Mouse (Mus musculus) G1E (cell line): ENCODE results near the gene Dhx38. TPM values are rescaled to one million over a fixed set of nuclear protein-coding genes. Genes with fewer than 3 reads are reported as not detected.

Experiments
- ATAC-seq: 2 replicates; pipeline ENCODE4 v1.8.0; 2016; ENCODE audit warnings: mild to moderate bottlenecking; ENCODE audit not compliant: insufficient number of reproducible peaks, poor library complexity, low FRiP score, severe bottlenecking; ENCODE audit errors: extremely low read depth
- DNase-seq: peaks from one replicate; pipeline ENCODE4 v3.0.0; 2012; ENCODE audit warnings: low spot score
- H3K27me3 ChIP-seq: 2 replicates; pipeline ENCODE4 v1.6.1; 2012; ENCODE audit warnings: mild to moderate bottlenecking, low read length, inconsistent platforms; ENCODE audit not compliant: insufficient read depth
- H3K36me3 ChIP-seq: replicated peaks from 2 replicates; pipeline ENCODE3; 2012; ENCODE audit warnings: mild to moderate bottlenecking, inconsistent platforms
- H3K4me1 ChIP-seq: 2 replicates; pipeline ENCODE4 v1.6.1; 2012; ENCODE audit warnings: low read depth, low read length, inconsistent platforms, mixed read lengths; ENCODE audit not compliant: insufficient read depth
- H3K4me3 ChIP-seq: 2 replicates; pipeline ENCODE4 v1.5.1; 2012; ENCODE audit warnings: low read depth, mild to moderate bottlenecking, inconsistent platforms, low read length, moderate library complexity, mixed read lengths
- H3K9me3 ChIP-seq: replicated peaks from 2 replicates; pipeline ENCODE4 v1.6.1; 2012; ENCODE audit warnings: inconsistent platforms
- CTCF ChIP-seq: IDR thresholded peaks from 2 replicates; pipeline ENCODE4 v1.5.1; 2012; ENCODE audit warnings: low read depth, low read length, inconsistent platforms, mixed read lengths
- GATA1 ChIP-seq: IDR thresholded peaks from 2 replicates; pipeline ENCODE4 v1.6.1; 2012; ENCODE audit warnings: borderline replicate concordance, low read length, inconsistent platforms, mixed read lengths
- GATA2 ChIP-seq: IDR thresholded peaks from 2 replicates; pipeline ENCODE4 v1.6.1; 2012; ENCODE audit warnings: low read depth, low read length, inconsistent platforms, borderline replicate concordance
- POLR2AphosphoS5 ChIP-seq: IDR thresholded peaks from 2 replicates; pipeline ENCODE4 v1.6.1; 2012; ENCODE audit warnings: low read depth, low read length, inconsistent platforms; ENCODE audit not compliant: insufficient replicate concordance
- TAL1 ChIP-seq: conservative IDR thresholded peaks from 2 replicates; pipeline ENCODE4 v1.6.1; 2012; ENCODE audit warnings: low read depth, low read length, inconsistent platforms, mixed read lengths
- polyA plus RNA-seq: library from polyadenylated mRNA; stranded (reverse); fragments of >175 nt; gene quantifications from 2 replicates; pipeline ENCODE4 v1.2.3, GENCODE M21; 2012
- total RNA-seq, 2 experiments: library from RNA; stranded (forward) in 1 of 2; stranded (reverse) in 1 of 2; fragments of 200-1000 nt in 1 of 2; fragments of >200 nt in 1 of 2; fragmentation: Nextera tagmentation in 1 of 2; gene quantifications; 2 replicates each; pipeline ENCODE4 v1.2.3; 2014 to 2017

The Dhx38 gene
- total and polyA plus RNA-seq, 3 experiments = 22.9 to 37.5 (median 34.1) TPM

- ATAC-seq (no peak), DNase-seq (no peak)
- Histone ChIP-seq H3K36me3 (peaks cover under 1% of the 10 kb centered on the region), H3K27me3 (peaks cover 11% of the 10 kb centered on the region), H3K4me1 (no peaks in the 10 kb centered on the region), H3K9me3 (no peaks in the 10 kb centered on the region), H3K4me3 (no peak overlapping the region)
- TF ChIP-seq POLR2AphosphoS5 = no peak
- TF ChIP-seq CTCF = no peak
- TF ChIP-seq GATA2 = no peak
- TF ChIP-seq GATA1 = no peak
- TF ChIP-seq TAL1 = no peak
These were observed 20.0 kb upstream of the Dhx38 start for GRCm38 (mm10) chr8:109585652-109586051.

- DNase-seq (no peak), ATAC-seq (no peak)
- TF ChIP-seq TAL1 = no peak
- TF ChIP-seq POLR2AphosphoS5 = no peak
- TF ChIP-seq GATA2 = no peak
- no peak for TF ChIP-seq GATA1
- no peak for TF ChIP-seq CTCF
- H3K36me3 ChIP-seq = no peaks in the 10 kb centered on the region
- H3K27me3 ChIP-seq = peaks cover 11% of the 10 kb centered on the region
- no peaks in the 10 kb centered on the region for H3K9me3 ChIP-seq
- H3K4me3 ChIP-seq = no peak overlapping the region
- H3K4me1 ChIP-seq = no peaks in the 10 kb centered on the region
These were observed 19.2 kb upstream of the Dhx38 start for GRCm38 (mm10) chr8:109584830-109585229.

GRCm38 (mm10) chr8:109584293-109584692 is 18.6 kb upstream of the Dhx38 start:
- Histone ChIP-seq H3K27me3 (peaks cover 11% of the 10 kb centered on the region), H3K9me3 (no peaks in the 10 kb centered on the region), H3K4me1 (no peaks in the 10 kb centered on the region), H3K36me3 (no peaks in the 10 kb centered on the region), H3K4me3 (no peak overlapping the region)
- TF ChIP-seq GATA1 (no peak), POLR2AphosphoS5 (no peak), GATA2 (no peak), TAL1 (no peak), CTCF (no peak)
- DNase-seq (no peak), ATAC-seq (no peak)

GRCm38 (mm10) chr8:109578900-109579301 is 13.2 kb upstream of the Dhx38 start, which contains the start of gene Hp:
Hp (minus strand) TSS chr8:109579172.
- Histone ChIP-seq H3K4me1 (no peaks in the 10 kb centered on the region), H3K36me3 (peaks cover 15% of the 10 kb centered on the region), H3K4me3 (no peak within 1 kb of the TSS), H3K9me3 (no peaks in the 10 kb centered on the region), H3K27me3 (peaks cover 5% of the 10 kb centered on the region)
- DNase-seq = no peak
- TF ChIP-seq POLR2AphosphoS5 (no peak), GATA1 (no peak), CTCF (no peak), TAL1 (no peak), GATA2 (no peak)
- no peak for ATAC-seq

GRCm38 (mm10) chr8:109576311-109576710 is 10.7 kb upstream of the Dhx38 start:
- TF ChIP-seq POLR2AphosphoS5 (no peak), GATA1 (no peak), GATA2 (no peak), CTCF (no peak), TAL1 (no peak)
- no peak for DNase-seq
- Histone ChIP-seq H3K36me3 (peaks cover 38% of the 10 kb centered on the region), H3K9me3 (no peaks in the 10 kb centered on the region), H3K27me3 (no peaks in the 10 kb centered on the region; the same call in 1 of the 2 replicates), H3K4me3 (no peak overlapping the region), H3K4me1 (peaks cover 3% of the 10 kb centered on the region; the same call in 1 of the 2 replicates)
- no peak for ATAC-seq

GRCm38 (mm10) chr8:109571139-109571538 is 5.5 kb upstream of the Dhx38 start:
- H3K27me3 ChIP-seq = no peaks in the 10 kb centered on the region; the same call in 1 of the 2 replicates
- no peaks in the 10 kb centered on the region for H3K9me3 ChIP-seq
- H3K4me3 ChIP-seq = no peak overlapping the region
- H3K36me3 ChIP-seq = peaks cover 70% of the 10 kb centered on the region
- no peak for TF ChIP-seq CTCF
- no peak for TF ChIP-seq POLR2AphosphoS5
- no peak for TF ChIP-seq TAL1
- TF ChIP-seq GATA1 = no peak
- DNase-seq = no peak
- H3K4me1 ChIP-seq = peaks cover 17% of the 10 kb centered on the region
- no peak for ATAC-seq

- Histone ChIP-seq H3K36me3 (peaks cover 52% of the 10 kb centered on the region), H3K27me3 (no peaks in the 10 kb centered on the region), H3K9me3 (no peaks in the 10 kb centered on the region), H3K4me3 (peak overlapping the region; percentile 86), H3K4me1 (peaks cover 22% of the 10 kb centered on the region)
- TF ChIP-seq POLR2AphosphoS5 (no peak), GATA2 (no peak), TAL1 (no peak), GATA1 (no peak), CTCF (no peak)
- no peak for DNase-seq
- no peak for ATAC-seq
These were observed 895 bp downstream of the Dhx38 start for GRCm38 (mm10) chr8:109564766-109565165.
